26 mouse cellular contexts compared by ENCODE assay signal in the genomic region with DNA sequence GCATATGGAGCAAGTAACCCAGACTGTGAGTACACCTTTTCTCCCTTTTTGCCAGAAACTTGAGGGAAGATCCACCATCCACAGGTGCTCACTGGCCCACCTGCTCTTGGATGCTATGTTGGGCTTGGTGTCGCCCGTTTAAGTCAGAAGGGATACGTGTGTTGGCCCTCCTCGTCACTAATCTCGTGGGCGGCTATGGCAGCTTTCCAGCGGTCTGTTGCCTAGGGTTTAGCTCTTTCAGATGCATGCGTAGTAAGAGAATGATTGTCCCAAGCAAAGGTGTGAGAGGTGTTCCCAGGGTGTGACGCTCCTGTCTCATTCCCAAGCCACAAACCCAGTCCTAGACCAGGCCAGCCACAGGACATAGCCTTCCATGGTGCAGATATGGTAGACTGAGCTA. TPM values are rescaled to one million over a fixed set of nuclear protein-coding genes. Genes with fewer than 3 reads are reported as not detected.
DNase-seq lines count a peak whose midpoint lies in the region; ATAC-seq and TF ChIP-seq lines count a peak whose summit lies in the region.
"Had no signal": no experiment of that assay in that cellular context is flagged by ENCODE, and none has a peak within 500 bp of the region (broad histone marks: within the 10 kb centered on the region; RNA-seq: fewer than 3 reads in every experiment).

No protein-coding gene starts in this region.

- TF ChIP-seq CTCF in cerebellum, adult 2 months (IDR thresholded peaks at IDR 0.05; ENCODE audit: borderline replicate concordance, insufficient read depth, low read depth, low read length) = no peak
- no peak for TF ChIP-seq CTCF in left cerebral cortex, adult 2 months (IDR thresholded peaks at IDR 0.05)

- 0 out of 2 replicates have a peak overlapping the region, but pooled peaks have one; percentile 7 for H3K27ac ChIP-seq in cerebellum, adult 2 months (ENCODE audit: insufficient read depth, low read length)
- H3K27ac ChIP-seq in left cerebral cortex, adult 2 months = no peak overlapping the region
- H3K27ac ChIP-seq: embryonic facial prominence, embryonic 12.5 days; embryonic facial prominence, embryonic 15.5 days; forebrain, embryonic 12.5 days; forebrain, embryonic 15.5 days; heart, adult 2 months; heart, embryonic 13.5 days; hindbrain, embryonic 13.5 days; hindbrain, postnatal 0 days had no signal

- 27% methylated on average over 9 of the region's 9 CpGs for WGBS in cerebellum, adult 2 months

- no peak for TF ChIP-seq POLR2A in cerebellum, adult 2 months (IDR thresholded peaks at IDR 0.05; ENCODE audit: borderline replicate concordance, insufficient read depth, low read length)

- H3K4me1 ChIP-seq in cerebellum, adult 2 months (ENCODE audit: control insufficient read depth, insufficient read depth, low read length) = peaks cover 49% of the 10 kb centered on the region

- DNase-seq in cerebellum, adult 2 months = peak; percentile 60 to 67
- peak; percentile 85 for DNase-seq in heart, adult 11 months
- DNase-seq in heart, postnatal 10 days = no peak
- DNase-seq in cerebellum, postnatal 14 days = peak; percentile 46 to 55
- DNase-seq in cerebellum, postnatal 36 days = peak; percentile 52 to 57
- DNase-seq in left cerebral cortex, adult 2 months (ENCODE audit: extremely low spot score in 1 of 2, low spot score in 2 of 2) = no peak
- DNase-seq: adrenal gland, adult 8-10 months; adrenal gland, postnatal 25 days; gastrocnemius, postnatal 25 days; heart, adult 2 months; kidney, adult 18-20 months; kidney, adult 9 months had no signal

- ATAC-seq in cerebellum, adult (ENCODE audit: insufficient number of reproducible peaks, low FRiP score, low TSS enrichment) = no peak
- ATAC-seq: CD4-positive, CD25-positive, alpha-beta regulatory T cell, adult 4 months; forebrain, embryonic 15.5 days; hindbrain, postnatal 0 days; inflammation-experienced regulatory T-cells, adult 6 months; intestine, embryonic 16.5 days had no signal

- no peaks in the 10 kb centered on the region for H3K27me3 ChIP-seq in cerebellum, adult 2 months (ENCODE audit: control insufficient read depth, insufficient read depth, low read length)
- H3K27me3 ChIP-seq: embryonic facial prominence, embryonic 12.5 days; embryonic facial prominence, embryonic 15.5 days; forebrain, embryonic 12.5 days; forebrain, embryonic 15.5 days; heart, embryonic 13.5 days; hindbrain, embryonic 13.5 days had no signal

- H3K4me3 ChIP-seq in cerebellum, adult 2 months (replicated peaks; ENCODE audit: insufficient read depth, low read depth, low read length) = no peak overlapping the region
- no peak overlapping the region for H3K4me3 ChIP-seq in left cerebral cortex, adult 2 months
- H3K4me3 ChIP-seq: embryonic facial prominence, embryonic 12.5 days; embryonic facial prominence, embryonic 15.5 days; erythroblast, embryonic 14.5 days; forebrain, embryonic 12.5 days; forebrain, embryonic 15.5 days; heart, adult 2 months; heart, embryonic 10.5 days; heart, embryonic 13.5 days; hindbrain, embryonic 13.5 days had no signal

- intact Hi-C loops in heart, postnatal 10 days (cut with DNase I) = no loop called here
- intact Hi-C loops in left cerebral cortex, adult 2 months (cut with DNase I) = no loop called here

RNA-seq across cellular contexts. Expression of a gene that starts 13.2 kb away (rescaled TPM):
- polyA plus RNA-seq in cerebellum, adult 2 months (2012; rRNA removed) = 57.4 and 67.1 TPM in 2 replicates
- total RNA-seq in heart, postnatal 10 days (2021) = 10 to 100 TPM; 14.2 to 17.3 TPM
- 10 to 100 TPM; 56.7 to 57.0 TPM for total RNA-seq in left cerebral cortex, adult 2 months (2021)

RNA-seq across cellular contexts. Expression of a gene that starts 31.4 kb away (rescaled TPM):
- polyA plus RNA-seq in cerebellum, adult 2 months (2012; rRNA removed) = 3.3 and 3.4 TPM in 2 replicates
- 10 to 100 TPM; 15.9 to 17.8 TPM for total RNA-seq in heart, postnatal 10 days (2021)
- 1 to 10 TPM; 1.3 to 1.6 TPM for total RNA-seq in left cerebral cortex, adult 2 months (2021)

RNA-seq across cellular contexts. Expression of a gene that starts 34.8 kb away (rescaled TPM):
- polyA plus RNA-seq in cerebellum, adult 2 months (2012; rRNA removed) = 5.4 and 5.7 TPM in 2 replicates
- 10 to 100 TPM; 32.2 to 34.5 TPM for total RNA-seq in heart, postnatal 10 days (2021)
- 1 to 10 TPM in 1 of 2 experiments, under 1 TPM in 1; 0.91 to 1.4 TPM for total RNA-seq in left cerebral cortex, adult 2 months (2021)
- total RNA-seq: hematopoietic stem cell, adult 5-6 weeks had no signal
- polyA plus RNA-seq: inflammation-experienced regulatory T-cells, adult 6 months had no signal

RNA-seq across cellular contexts. Expression of a gene that starts 43.2 kb away (rescaled TPM):
- polyA plus RNA-seq in cerebellum, adult 2 months (2012; rRNA removed) = 295 and 319 TPM in 2 replicates
- total RNA-seq in heart, postnatal 10 days (2021) = 100 to 1,000 TPM; 146 to 150 TPM
- 100 to 1,000 TPM; 329 to 332 TPM for total RNA-seq in left cerebral cortex, adult 2 months (2021)

RNA-seq across cellular contexts. Expression of a gene that starts 58.1 kb away (rescaled TPM):
- 110 and 123 TPM in 2 replicates for polyA plus RNA-seq in cerebellum, adult 2 months (2012; rRNA removed)
- total RNA-seq in heart, postnatal 10 days (2021) = 100 to 1,000 TPM; 103 to 109 TPM
- total RNA-seq in left cerebral cortex, adult 2 months (2021) = 100 to 1,000 TPM; 133 to 138 TPM

Comparison
In these comparisons a context has a peak if more than half of its experiments do, and no peak if none do; other contexts are left out.
1. DNase-seq: peak in cerebellum, adult 2 months (2 of 2), heart, adult 11 months (single experiment), cerebellum, postnatal 14 days (2 of 2) and cerebellum, postnatal 36 days (2 of 2); none in heart, postnatal 10 days (0 of 2) and left cerebral cortex, adult 2 months (0 of 2).
2. RNA of a gene that starts 31.4 kb away (total RNA-seq): 15.9 to 17.8 TPM in heart, postnatal 10 days; 1.3 to 1.6 TPM in left cerebral cortex, adult 2 months; every median in the first group is over 4 times any median in the second.
3. RNA of a gene that starts 34.8 kb away (total RNA-seq): 32.2 to 34.5 TPM in heart, postnatal 10 days; 0.91 to 1.4 TPM in left cerebral cortex, adult 2 months; every median in the first group is over 10 times any median in the second.